Mouse (Mus musculus): ENCODE results near the gene Rfx7. TPM values are rescaled to one million over a fixed set of nuclear protein-coding genes. Genes with fewer than 3 reads are reported as not detected.
"Not testable (repeated sequence)": the region's sequence is repeated elsewhere in the genome, so short reads cannot be mapped to it uniquely, and the experiment has no call there.

The Rfx7 gene
- polyA plus RNA-seq, 1 experiment from 2014 or later = 15.9 TPM

DNA sequence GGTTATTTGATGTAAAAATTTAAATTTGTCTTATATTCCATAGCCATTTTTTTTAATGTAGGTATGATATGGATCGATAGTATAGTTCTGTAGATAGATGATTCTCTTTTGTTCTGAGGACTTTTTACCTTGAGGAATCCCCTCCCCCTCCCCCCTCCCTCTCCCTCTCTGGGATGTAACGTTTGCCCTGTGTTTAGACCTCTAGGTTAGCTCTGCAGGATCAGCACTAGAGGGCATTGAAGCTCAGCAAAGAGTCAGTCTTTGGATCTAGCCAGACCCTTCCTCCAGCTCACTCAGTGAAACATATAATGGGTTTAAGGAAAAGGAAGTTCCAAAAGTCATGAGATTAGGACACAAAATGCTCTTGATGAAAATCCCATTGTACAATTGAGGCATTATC, 35.1 kb downstream of the Rfx7 start:
- Histone ChIP-seq H3K4me1 (no peaks in the 10 kb centered on the region), H3K27ac (no peak overlapping the region), H3K36me3 (peaks cover 8% of the 10 kb centered on the region), H3K4me3 (no peak overlapping the region), H3K9me3 (replicated peaks) (no peaks in the 10 kb centered on the region), H3K27me3 (ENCODE audit: low read depth, poor library complexity, severe bottlenecking) (no peaks in the 10 kb centered on the region)
- WGBS = 54% methylated on average over 2 of the region's 2 CpGs
- DNase-seq (ENCODE audit: low spot score) = no peak

- no peak overlapping the region for H3K4me3 ChIP-seq
- no peak for DNase-seq (ENCODE audit: low spot score)
- 0 out of 2 replicates have a peak, but pooled peaks cover 5% of the 10 kb centered on the region for H3K36me3 ChIP-seq
- H3K27me3 ChIP-seq (ENCODE audit: low read depth, poor library complexity, severe bottlenecking) = no peaks in the 10 kb centered on the region
- 49% methylated on average over 3 of the region's 3 CpGs for WGBS
- H3K9me3 ChIP-seq (replicated peaks) = no peaks in the 10 kb centered on the region
- H3K27ac ChIP-seq = no peak overlapping the region
- H3K4me1 ChIP-seq = peaks cover 5% of the 10 kb centered on the region; the same call in 1 of the 2 replicates
Observed at GRCm38 (mm10) chr9:72580216-72580615, 48.2 kb downstream of the Rfx7 start.

- H3K9me3 ChIP-seq (replicated peaks) = no peaks in the 10 kb centered on the region
- DNase-seq (ENCODE audit: low spot score) = no peak
- no peaks in the 10 kb centered on the region for H3K27me3 ChIP-seq (ENCODE audit: low read depth, poor library complexity, severe bottlenecking)
- H3K4me1 ChIP-seq = no peaks in the 10 kb centered on the region
- H3K27ac ChIP-seq = no peak overlapping the region
- 100% methylated on average over 1 of the region's 1 CpGs for WGBS
- peaks cover 28% of the 10 kb centered on the region for H3K36me3 ChIP-seq
- H3K4me3 ChIP-seq = no peak overlapping the region
Observed at GRCm38 (mm10) chr9:72590861-72591260, 58.8 kb downstream of the Rfx7 start.

DNA sequence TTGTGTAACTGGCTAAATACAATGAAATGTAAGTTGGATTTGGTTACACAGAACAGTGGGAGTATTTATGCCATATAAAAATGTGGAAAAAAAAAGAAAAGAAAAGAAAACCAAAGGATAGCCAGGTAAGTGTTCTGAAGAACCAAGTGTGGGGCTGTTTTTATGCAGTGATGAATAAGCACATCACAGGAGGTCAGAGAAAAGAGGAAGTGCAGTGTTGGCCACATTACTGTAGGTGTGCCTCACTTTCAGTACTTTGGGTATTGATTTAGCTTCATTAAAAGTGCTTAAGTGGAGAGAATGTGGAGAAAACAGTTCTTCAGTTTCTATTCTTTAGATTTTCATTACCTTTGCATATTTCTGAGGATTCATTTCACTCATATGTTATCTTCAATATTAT, 60.0 kb downstream of the Rfx7 start:
- no peak overlapping the region for H3K4me3 ChIP-seq
- H3K27ac ChIP-seq = no peak overlapping the region
- H3K27me3 ChIP-seq (ENCODE audit: low read depth, poor library complexity, severe bottlenecking) = no peaks in the 10 kb centered on the region
- no peaks in the 10 kb centered on the region for H3K9me3 ChIP-seq (replicated peaks)
- no peaks in the 10 kb centered on the region for H3K4me1 ChIP-seq
- H3K36me3 ChIP-seq = peaks cover 33% of the 10 kb centered on the region
- DNase-seq (ENCODE audit: low spot score) = no peak

DNA sequence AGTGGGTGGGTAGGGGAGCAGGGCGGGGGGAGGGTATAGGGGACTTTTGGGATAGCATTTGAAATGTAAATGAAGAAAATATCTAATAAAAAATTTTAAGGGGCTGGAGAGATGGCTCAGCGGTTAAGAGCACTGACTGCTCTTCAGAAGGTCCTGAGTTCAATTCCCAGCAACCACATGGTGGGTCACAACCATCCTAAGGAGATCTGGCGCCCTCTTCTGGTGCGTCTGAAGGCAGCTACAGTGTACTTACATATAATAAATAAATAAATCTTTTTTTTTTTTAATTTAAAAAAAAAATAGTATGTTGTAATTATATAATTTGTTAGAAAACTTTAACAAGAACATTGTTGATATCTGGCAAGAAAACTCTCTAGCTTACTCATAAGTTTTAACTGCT, 62.6 kb downstream of the Rfx7 start:
- peaks cover 47% of the 10 kb centered on the region for H3K36me3 ChIP-seq
- H3K4me1 ChIP-seq; H3K9me3 ChIP-seq (replicated peaks); H3K27me3 ChIP-seq (ENCODE audit: low read depth, poor library complexity, severe bottlenecking); H3K4me3 ChIP-seq; DNase-seq (ENCODE audit: low spot score); H3K27ac ChIP-seq: not testable (repeated sequence)
- 81% methylated on average over 4 of the region's 4 CpGs for WGBS

DNA sequence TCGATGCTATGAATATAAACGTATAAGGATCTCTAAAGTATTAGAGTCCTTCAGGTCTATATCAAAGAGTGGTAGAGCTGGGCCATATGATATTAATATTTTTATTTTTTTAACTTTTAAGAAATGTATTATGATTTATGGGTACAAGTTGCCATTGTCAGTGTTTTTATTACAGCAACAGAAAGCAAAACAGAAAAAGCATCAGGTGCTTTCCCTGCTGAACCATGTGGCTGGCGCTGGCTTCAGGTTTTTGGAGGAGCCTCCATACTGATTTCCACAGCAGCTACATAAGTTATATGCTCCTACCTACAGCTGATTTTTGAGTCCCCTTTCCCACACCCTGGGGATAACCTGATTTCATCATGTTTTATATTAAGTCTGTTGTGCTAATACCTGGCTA, 68.1 kb downstream of the Rfx7 start:
- H3K27me3 ChIP-seq (ENCODE audit: low read depth, poor library complexity, severe bottlenecking) = no peaks in the 10 kb centered on the region
- H3K36me3 ChIP-seq = peaks cover 44% of the 10 kb centered on the region
- H3K27ac ChIP-seq = no peak overlapping the region
- H3K4me1 ChIP-seq = no peaks in the 10 kb centered on the region
- no peak for DNase-seq (ENCODE audit: low spot score)
- WGBS = 95% methylated on average over 3 of the region's 3 CpGs
- no peak overlapping the region for H3K4me3 ChIP-seq
- H3K9me3 ChIP-seq (replicated peaks) = no peaks in the 10 kb centered on the region

DNA sequence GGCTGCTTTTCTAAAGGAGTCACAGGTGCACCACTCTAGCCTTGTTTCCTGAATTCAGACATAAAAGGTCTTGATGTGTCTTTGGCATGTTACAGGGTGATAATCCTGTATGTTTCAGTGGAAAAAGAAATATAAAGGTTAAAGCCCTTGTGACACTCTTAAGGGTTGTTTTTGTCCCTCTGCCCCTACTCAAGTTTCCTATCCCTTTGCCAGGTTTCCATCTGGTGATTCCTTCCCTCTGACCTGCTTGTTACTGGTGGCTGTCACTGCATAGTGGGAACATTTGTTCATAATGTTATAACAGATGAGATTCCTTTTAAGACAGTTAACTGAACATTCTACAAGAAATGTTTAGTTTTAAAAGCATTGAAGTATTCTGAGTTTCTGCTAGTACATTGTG, 77.7 kb downstream of the Rfx7 start:
- Histone ChIP-seq H3K9me3 (replicated peaks) (no peaks in the 10 kb centered on the region), H3K4me1 (no peaks in the 10 kb centered on the region), H3K27ac (no peak overlapping the region), H3K36me3 (peaks cover 45% of the 10 kb centered on the region), H3K27me3 (ENCODE audit: low read depth, poor library complexity, severe bottlenecking) (no peaks in the 10 kb centered on the region), H3K4me3 (no peak overlapping the region)
- DNase-seq (ENCODE audit: low spot score) = no peak

DNA sequence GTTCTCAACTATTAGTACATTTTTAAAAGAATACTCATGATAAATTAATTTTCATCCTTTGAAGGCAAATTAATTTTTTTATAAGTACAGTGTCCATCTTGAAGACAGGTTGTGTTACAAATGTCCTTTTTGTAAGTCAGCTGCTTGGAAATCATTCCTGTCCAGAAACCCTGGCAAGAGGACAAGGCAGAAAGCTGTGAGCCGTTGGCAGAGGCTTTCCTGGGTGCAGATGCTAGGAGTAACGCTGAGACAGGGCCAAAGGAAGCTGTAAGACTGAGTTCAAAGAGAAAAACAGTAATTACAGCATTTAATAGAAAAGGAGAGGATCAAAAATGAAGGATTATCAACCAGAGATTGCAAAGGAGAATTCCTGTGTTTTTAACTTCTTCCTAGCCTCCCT, 81.8 kb downstream of the Rfx7 start:
- H3K4me1 ChIP-seq = no peaks in the 10 kb centered on the region
- DNase-seq (ENCODE audit: low spot score) = no peak
- peaks cover 68% of the 10 kb centered on the region for H3K36me3 ChIP-seq
- H3K9me3 ChIP-seq (replicated peaks) = no peaks in the 10 kb centered on the region
- 84% methylated on average over 2 of the region's 2 CpGs for WGBS
- H3K27ac ChIP-seq = no peak overlapping the region
- H3K4me3 ChIP-seq = no peak overlapping the region
- no peaks in the 10 kb centered on the region for H3K27me3 ChIP-seq (ENCODE audit: low read depth, poor library complexity, severe bottlenecking)

DNA sequence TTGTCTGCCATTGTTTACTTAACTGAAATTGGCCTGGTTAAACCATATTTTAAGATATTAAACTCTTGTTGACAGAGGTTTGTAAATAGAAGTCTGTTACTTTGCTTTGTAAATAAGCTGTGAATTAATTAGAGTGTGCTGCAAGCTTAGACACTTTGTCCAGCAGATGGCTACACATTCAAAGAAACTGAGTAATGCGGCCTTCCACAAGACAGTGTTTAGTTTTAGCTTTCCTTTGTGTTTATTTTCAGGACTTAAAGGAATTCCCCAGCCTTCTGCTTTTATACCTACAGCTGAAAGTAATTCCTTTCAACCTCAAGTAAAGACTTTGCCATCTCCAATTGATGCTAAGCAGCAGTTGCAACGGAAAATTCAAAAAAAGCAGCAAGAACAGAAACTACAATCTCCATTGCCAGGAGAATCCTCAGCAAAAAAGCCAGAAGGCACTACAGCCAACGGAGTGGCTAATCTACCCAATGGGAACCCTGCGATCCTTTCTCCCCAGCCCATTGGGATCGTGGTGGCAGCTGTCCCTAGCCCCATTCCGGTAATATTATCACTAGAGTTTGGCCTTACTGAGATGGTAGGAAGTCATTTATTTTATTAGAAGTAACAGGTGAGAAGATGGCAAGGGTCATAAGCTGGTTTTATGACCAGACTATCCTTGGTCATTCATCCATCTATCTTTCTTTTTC, 82.9 kb downstream of the Rfx7 start:
- 90% methylated on average over 6 of the region's 6 CpGs for WGBS
- no peaks in the 10 kb centered on the region for H3K9me3 ChIP-seq (replicated peaks)
- H3K27me3 ChIP-seq (ENCODE audit: low read depth, poor library complexity, severe bottlenecking) = no peaks in the 10 kb centered on the region
- no peak overlapping the region for H3K27ac ChIP-seq
- no peak for DNase-seq (ENCODE audit: low spot score)
- peaks cover 69% of the 10 kb centered on the region for H3K36me3 ChIP-seq
- no peaks in the 10 kb centered on the region for H3K4me1 ChIP-seq
- H3K4me3 ChIP-seq = no peak overlapping the region

DNA sequence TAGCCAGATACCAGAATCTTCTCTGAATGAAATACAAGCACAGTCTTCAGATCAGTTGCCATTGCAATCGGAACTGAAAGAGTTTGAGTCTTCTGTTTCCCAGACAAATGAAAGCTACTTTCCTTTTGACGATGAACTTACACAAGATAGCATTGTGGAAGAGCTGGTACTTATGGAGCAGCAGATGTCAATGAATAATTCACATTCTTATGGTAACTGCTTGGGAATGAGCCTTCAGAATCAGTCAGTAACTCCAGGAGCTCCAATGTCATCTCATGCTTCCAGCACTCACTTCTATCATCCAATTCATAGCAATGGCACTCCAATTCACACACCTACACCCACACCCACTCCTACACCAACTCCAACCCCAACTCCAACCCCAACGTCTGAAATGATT, 86.0 kb downstream of the Rfx7 start:
- DNase-seq (ENCODE audit: low spot score) = no peak
- H3K36me3 ChIP-seq = peaks cover 63% of the 10 kb centered on the region

GRCm38 (mm10) chr9:72623605-72624004, 91.6 kb downstream of the Rfx7 start:
- no peaks in the 10 kb centered on the region for H3K4me1 ChIP-seq
- H3K4me3 ChIP-seq = no peak overlapping the region
- no peak overlapping the region for H3K27ac ChIP-seq
- no peaks in the 10 kb centered on the region for H3K27me3 ChIP-seq (ENCODE audit: low read depth, poor library complexity, severe bottlenecking)
- no peak for DNase-seq (ENCODE audit: low spot score)
- WGBS = 95% methylated on average over 1 of the region's 1 CpGs
- H3K9me3 ChIP-seq (replicated peaks) = no peaks in the 10 kb centered on the region
- H3K36me3 ChIP-seq = peaks cover 32% of the 10 kb centered on the region

More for the DNA sequence above, 86.0 kb downstream of the Rfx7 start:
- WGBS = 92% methylated on average over 3 of the region's 3 CpGs
- Histone ChIP-seq H3K27me3 (ENCODE audit: low read depth, poor library complexity, severe bottlenecking) (no peaks in the 10 kb centered on the region), H3K27ac (no peak overlapping the region), H3K4me1 (no peaks in the 10 kb centered on the region), H3K9me3 (replicated peaks) (no peaks in the 10 kb centered on the region), H3K4me3 (no peak overlapping the region)

- no peak for DNase-seq (ENCODE audit: low spot score)
- 0 out of 2 replicates have a peak, but pooled peaks cover 7% of the 10 kb centered on the region for H3K36me3 ChIP-seq
- WGBS = 80% methylated on average over 1 of the region's 1 CpGs
- no peak overlapping the region for H3K27ac ChIP-seq
- H3K4me3 ChIP-seq = no peak overlapping the region
- H3K27me3 ChIP-seq (ENCODE audit: low read depth, poor library complexity, severe bottlenecking) = no peaks in the 10 kb centered on the region
- no peaks in the 10 kb centered on the region for H3K4me1 ChIP-seq
- H3K9me3 ChIP-seq (replicated peaks) = no peaks in the 10 kb centered on the region
Observed at GRCm38 (mm10) chr9:72627598-72627997, 95.6 kb downstream of the Rfx7 start.

- 56% methylated on average over 2 of the region's 2 CpGs for WGBS
- no peak overlapping the region for H3K4me3 ChIP-seq
- DNase-seq (ENCODE audit: low spot score) = no peak
- no peaks in the 10 kb centered on the region for H3K9me3 ChIP-seq (replicated peaks)
- 0 out of 2 replicates have a peak, but pooled peaks cover 4% of the 10 kb centered on the region for H3K36me3 ChIP-seq
- no peak overlapping the region for H3K27ac ChIP-seq
- no peaks in the 10 kb centered on the region for H3K4me1 ChIP-seq
- H3K27me3 ChIP-seq (ENCODE audit: low read depth, poor library complexity, severe bottlenecking) = no peaks in the 10 kb centered on the region
Observed at GRCm38 (mm10) chr9:72628591-72628990, 96.6 kb downstream of the Rfx7 start.

DNA sequence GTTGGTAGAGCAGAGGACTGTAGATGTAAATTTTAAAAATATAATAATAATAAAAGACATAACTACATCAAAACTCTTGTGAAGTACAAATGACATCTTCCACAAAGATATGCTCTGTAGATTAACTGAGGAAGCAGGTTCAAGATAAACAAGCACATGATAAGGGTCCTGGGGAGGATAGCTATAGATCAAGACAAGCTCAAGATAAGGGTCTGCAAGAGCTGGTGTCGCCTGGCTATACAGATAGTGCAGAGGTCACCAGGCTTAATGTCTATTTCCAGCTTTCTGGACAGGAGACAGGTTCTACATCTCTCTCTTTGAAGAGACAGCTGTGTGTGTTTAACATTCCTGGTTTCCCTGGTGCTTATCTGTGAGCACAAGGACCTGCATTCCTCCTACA, 100.2 kb downstream of the Rfx7 start:
- Histone ChIP-seq H3K27me3 (ENCODE audit: low read depth, poor library complexity, severe bottlenecking) (no peaks in the 10 kb centered on the region), H3K36me3 (no peaks in the 10 kb centered on the region), H3K9me3 (replicated peaks) (no peaks in the 10 kb centered on the region), H3K4me3 (no peak overlapping the region), H3K4me1 (no peaks in the 10 kb centered on the region), H3K27ac (no peak overlapping the region)
- no peak for DNase-seq (ENCODE audit: low spot score)
- 30% methylated on average over 1 of the region's 1 CpGs for WGBS
